Mouse (Mus musculus): ENCODE measurements around the gene Spsb3.

Spsb3 gene

GRCm38 (mm10) chr17:24873695-24874404, 12.6 kb upstream of the Spsb3 start:
- no peak for DNase-seq (ENCODE audit: low read depth, low spot score)

- DNase-seq (ENCODE audit: low read depth, low spot score) = no peak
These were observed 12.1 kb upstream of the Spsb3 start for GRCm38 (mm10) chr17:24874405-24874745.

- no peak for DNase-seq (ENCODE audit: low read depth, low spot score)
These were observed 11.5 kb upstream of the Spsb3 start for GRCm38 (mm10) chr17:24874989-24875388.

- DNase-seq (ENCODE audit: low read depth, low spot score) = no peak
These were observed 8.9 kb upstream of the Spsb3 start for GRCm38 (mm10) chr17:24877336-24878116.

GRCm38 (mm10) chr17:24878117-24878397, 8.4 kb upstream of the Spsb3 start:
- no peak for DNase-seq (ENCODE audit: low read depth, low spot score)

GRCm38 (mm10) chr17:24878531-24878930, 7.9 kb upstream of the Spsb3 start:
- no peak for DNase-seq (ENCODE audit: low read depth, low spot score)

GRCm38 (mm10) chr17:24881738-24882440, 4.6 kb upstream of the Spsb3 start:
- DNase-seq (ENCODE audit: low read depth, low spot score) = no peak

GRCm38 (mm10) chr17:24884391-24884790, 2.1 kb upstream of the Spsb3 start:
- no peak for DNase-seq (ENCODE audit: low read depth, low spot score)

- no peak for DNase-seq (ENCODE audit: low read depth, low spot score)
These were observed 898 bp upstream of the Spsb3 start for GRCm38 (mm10) chr17:24885356-24886133.

- DNase-seq (ENCODE audit: low read depth, low spot score) = no peak
These were observed 459 bp downstream of the Spsb3 start for GRCm38 (mm10) chr17:24886932-24887271.

- DNase-seq (ENCODE audit: low read depth, low spot score) = no peak
These were observed 1.0 kb downstream of the Spsb3 start for GRCm38 (mm10) chr17:24887291-24888080.

- DNase-seq (ENCODE audit: low read depth, low spot score) = no peak
These were observed 2.4 kb downstream of the Spsb3 start for GRCm38 (mm10) chr17:24888862-24889261.

- DNase-seq (ENCODE audit: low read depth, low spot score) = no peak
These were observed 4.0 kb downstream of the Spsb3 start for GRCm38 (mm10) chr17:24890151-24891092.

- no peak for DNase-seq (ENCODE audit: low read depth, low spot score)
These were observed 4.9 kb downstream of the Spsb3 start for GRCm38 (mm10) chr17:24891321-24891720.

- DNase-seq (ENCODE audit: low read depth, low spot score) = no peak
These were observed 6.3 kb downstream of the Spsb3 start for GRCm38 (mm10) chr17:24892785-24893184.

- DNase-seq (ENCODE audit: low read depth, low spot score) = no peak
These were observed 6.8 kb downstream of the Spsb3 start for GRCm38 (mm10) chr17:24893276-24893675.

- DNase-seq (ENCODE audit: low read depth, low spot score) = no peak
These were observed 7.9 kb downstream of the Spsb3 start for GRCm38 (mm10) chr17:24894061-24894994.

- DNase-seq (ENCODE audit: low read depth, low spot score) = no peak
These were observed 8.6 kb downstream of the Spsb3 start, which contains the start of the genes Eme2 and Mrps34 for GRCm38 (mm10) chr17:24894995-24895547. Gene Eme2 (minus strand): TSS chr17:24895087. Gene Mrps34 (plus strand): TSS chr17:24895116.

Data from WW6 (cell line).